8 mouse cellular contexts compared by ENCODE assay signal in genomic region chr5:135460152-135460832, GRCm38 (mm10).
DNase-seq lines count a peak whose midpoint lies in the region; ATAC-seq and TF ChIP-seq lines count a peak whose summit lies in the region.

No protein-coding gene starts in this region.

- no peak overlapping the region; the same call in 1 of the 2 replicates for H3K9ac ChIP-seq in forebrain, embryonic 13.5 days
- no peak overlapping the region for H3K9ac ChIP-seq in heart, embryonic 15.5 days
- H3K9ac ChIP-seq in stomach, embryonic 14.5 days (replicated peaks; ENCODE audit: low read depth, low read length): no peak overlapping the region

- no peaks in the 10 kb centered on the region for H3K27me3 ChIP-seq in forebrain, embryonic 13.5 days
- no peaks in the 10 kb centered on the region for H3K27me3 ChIP-seq in heart, embryonic 15.5 days
- H3K27me3 ChIP-seq in stomach, embryonic 14.5 days (ENCODE audit: control insufficient read depth, insufficient read depth, low read length): no peaks in the 10 kb centered on the region

- no peaks in the 10 kb centered on the region for H3K9me3 ChIP-seq in forebrain, embryonic 13.5 days (replicated peaks)
- no peaks in the 10 kb centered on the region for H3K9me3 ChIP-seq in heart, embryonic 15.5 days (replicated peaks)
- no peaks in the 10 kb centered on the region for H3K9me3 ChIP-seq in stomach, embryonic 14.5 days (ENCODE audit: control insufficient read depth, low read depth, low read length)

- TF ChIP-seq POLR2A in lung, adult 2 months (IDR thresholded peaks at IDR 0.05; ENCODE audit: borderline replicate concordance, extremely low read depth, low read depth, low read length): no peak

- peaks cover 44% of the 10 kb centered on the region for H3K36me3 ChIP-seq in forebrain, embryonic 13.5 days (ENCODE audit: poor library complexity, severe bottlenecking)
- H3K36me3 ChIP-seq in heart, embryonic 15.5 days: peaks cover 19% of the 10 kb centered on the region; the same call in 1 of the 2 replicates
- H3K36me3 ChIP-seq in stomach, embryonic 14.5 days (ENCODE audit: control insufficient read depth, insufficient read depth, low read length): peaks cover 16% of the 10 kb centered on the region

- H3K4me3 ChIP-seq in forebrain, embryonic 13.5 days: no peak overlapping the region
- no peak overlapping the region for H3K4me3 ChIP-seq in heart, embryonic 15.5 days
- H3K4me3 ChIP-seq in lung, adult 2 months (replicated peaks; ENCODE audit: extremely low read depth, low read depth, low read length): no peak overlapping the region
- no peak overlapping the region for H3K4me3 ChIP-seq in stomach, embryonic 14.5 days (ENCODE audit: low read depth, low read length)

- ATAC-seq in forebrain, embryonic 13.5 days: peak; percentile 62; the same call in 1 of the 2 replicates
- peak; percentile 40; the same call in 1 of the 2 replicates for ATAC-seq in heart, embryonic 15.5 days (replicated peaks; ENCODE audit: insufficient number of reproducible peaks, insufficient read depth, low FRiP score, low read depth)
- peak; percentile 14; the same call in 1 of the 2 replicates for ATAC-seq in stomach, embryonic 14.5 days (ENCODE audit: insufficient number of reproducible peaks, insufficient read depth, low FRiP score, low read depth)

- H3K27ac ChIP-seq in forebrain, embryonic 13.5 days: peak overlapping the region; percentile 44
- peak overlapping the region; percentile 61 for H3K27ac ChIP-seq in heart, embryonic 15.5 days
- H3K27ac ChIP-seq in stomach, embryonic 14.5 days (ENCODE audit: low read length): no peak overlapping the region

- H3K4me2 ChIP-seq in forebrain, embryonic 13.5 days: no peak overlapping the region; the same call in 1 of the 2 replicates
- H3K4me2 ChIP-seq in heart, embryonic 15.5 days: peak overlapping the region; percentile 9; the same call in 1 of the 2 replicates
- no peak overlapping the region for H3K4me2 ChIP-seq in stomach, embryonic 14.5 days (replicated peaks; ENCODE audit: low read depth, low read length)

- no peak for TF ChIP-seq CTCF in lung, adult 2 months (IDR thresholded peaks at IDR 0.05; ENCODE audit: insufficient read depth, low read length)

- WGBS in forebrain, embryonic 13.5 days: 72% methylated on average over 12 of the region's 12 CpGs
- 78% methylated on average over 12 of the region's 12 CpGs for WGBS in heart, embryonic 15.5 days
- 46% methylated on average over 12 of the region's 12 CpGs for WGBS in lung, adult 2 months
- WGBS in stomach, embryonic 14.5 days: 81% methylated on average over 12 of the region's 12 CpGs

- DNase-seq in retina, postnatal 1 day: peak; percentile 84
- DNase-seq in retina, embryonic 14.5 days (ENCODE audit: low spot score): no peak
- peak; percentile 51 to 72 for DNase-seq in kidney, postnatal 4 days
- peak; percentile 20 for DNase-seq in lung, adult 2 months
- no peak for DNase-seq in spleen, postnatal 10 days (ENCODE audit: low spot score in 2 of 2)

- peaks cover 8% of the 10 kb centered on the region for H3K4me1 ChIP-seq in forebrain, embryonic 13.5 days
- H3K4me1 ChIP-seq in heart, embryonic 15.5 days (replicated peaks): peaks cover 4% of the 10 kb centered on the region; the same call in 1 of the 2 replicates
- peaks cover 5% of the 10 kb centered on the region for H3K4me1 ChIP-seq in lung, adult 2 months (ENCODE audit: control insufficient read depth, insufficient read depth, low read length)
- no peaks in the 10 kb centered on the region for H3K4me1 ChIP-seq in stomach, embryonic 14.5 days (ENCODE audit: control insufficient read depth, insufficient read depth, low read length)

Comparison
In these comparisons a context has a peak if more than half of its experiments do, and no peak if none do; other contexts are left out.
1. DNase-seq: peak in retina, postnatal 1 day (single experiment), kidney, postnatal 4 days (2 of 2) and lung, adult 2 months (single experiment); none in retina, embryonic 14.5 days (single experiment) and spleen, postnatal 10 days (0 of 2).
2. Peak in every context shown above with its lines, with median percentiles within 50 percentile points of each other: ATAC-seq.